Mouse (Mus musculus): ENCODE data around the gene Rbm42.

GRCm38 (mm10) chr7:30604424-30604823 lies 45.7 kb downstream of the Rbm42 start:
- TF ChIP-seq CTCF (conservative IDR thresholded peaks at IDR 0.05; ENCODE audit: low read length) (no peak), POU5F1 (IDR thresholded peaks at IDR 0.05; ENCODE audit: borderline replicate concordance, low read length) (no peak), NANOG (IDR thresholded peaks at IDR 0.05; ENCODE audit: borderline replicate concordance, low read length) (no peak)

Data from E14TG2a.4 (cell line).